Comparison of ENCODE assay signal across 11 mouse cellular contexts in genomic region chr5:149908376-149909078, GRCm38 (mm10).
A peak's percentile ranks its signal among the peaks of the same experiment; 100 is the strongest.
DNase-seq lines count a peak whose midpoint lies in the region; ATAC-seq and TF ChIP-seq lines count a peak whose summit lies in the region.
"Had no signal": no experiment of that assay in that cellular context is flagged by ENCODE, and none has a peak within 500 bp of the region (broad histone marks: within the 10 kb centered on the region; RNA-seq: fewer than 3 reads in every experiment).

No protein-coding gene starts in this region.

- no peaks in the 10 kb centered on the region for H3K27me3 ChIP-seq in lung, embryonic 14.5 days (ENCODE audit: insufficient read depth, low read length)
- no peaks in the 10 kb centered on the region for H3K27me3 ChIP-seq in heart, embryonic 15.5 days
- no peaks in the 10 kb centered on the region for H3K27me3 ChIP-seq in limb, embryonic 10.5 days (ENCODE audit: low read depth, poor library complexity, severe bottlenecking)
- H3K27me3 ChIP-seq in thymus, adult 2 months (ENCODE audit: control insufficient read depth, insufficient read depth, low read length), result no peaks in the 10 kb centered on the region
- H3K27me3 ChIP-seq: embryonic facial prominence, embryonic 13.5 days had no signal

- ATAC-seq in lung, embryonic 14.5 days (ENCODE audit: insufficient read depth), result no peak
- ATAC-seq in granulocyte monocyte progenitor cell, adult 5-6 weeks (replicated peaks; ENCODE audit: poor library complexity, severe bottlenecking), result peak; percentile 74
- ATAC-seq in heart, embryonic 15.5 days (replicated peaks; ENCODE audit: insufficient number of reproducible peaks, insufficient read depth, low FRiP score, low read depth), result no peak
- ATAC-seq: hindbrain, embryonic 16.5 days had no signal

- DNase-seq in lung, embryonic 14.5 days, result peak; percentile 52
- DNase-seq in lung, postnatal 14 days, result no peak
- DNase-seq in limb, embryonic 10.5 days (ENCODE audit: low spot score), result no peak
- DNase-seq in urinary bladder, postnatal 10 days (ENCODE audit: low spot score), result no peak
- DNase-seq in layer of hippocampus, adult 8-10 months (ENCODE audit: low spot score in 2 of 2), result no peak
- no peak for DNase-seq in thymus, adult 2 months
- DNase-seq: thymus, postnatal 4 days had no signal

- no peak overlapping the region for H3K4me3 ChIP-seq in lung, embryonic 14.5 days (ENCODE audit: low read depth, low read length)
- H3K4me3 ChIP-seq in heart, embryonic 15.5 days, result no peak overlapping the region
- no peak overlapping the region for H3K4me3 ChIP-seq in limb, embryonic 10.5 days
- no peak overlapping the region for H3K4me3 ChIP-seq in thymus, adult 2 months (ENCODE audit: control insufficient read depth, insufficient read depth, low read length)
- H3K4me3 ChIP-seq: embryonic facial prominence, embryonic 13.5 days had no signal

- H3K36me3 ChIP-seq in lung, embryonic 14.5 days (ENCODE audit: insufficient read depth), result no peaks in the 10 kb centered on the region
- H3K36me3 ChIP-seq in heart, embryonic 15.5 days, result no peaks in the 10 kb centered on the region
- H3K36me3 ChIP-seq in limb, embryonic 10.5 days, result no peaks in the 10 kb centered on the region
- no peaks in the 10 kb centered on the region for H3K36me3 ChIP-seq in thymus, adult 2 months (ENCODE audit: control insufficient read depth, insufficient read depth, low read length)
- H3K36me3 ChIP-seq: embryonic facial prominence, embryonic 13.5 days had no signal

- no peak for TF ChIP-seq POLR2A in thymus, adult 2 months (IDR thresholded peaks at IDR 0.05; ENCODE audit: control insufficient read depth, extremely low read depth, insufficient read depth, low read length, poor library complexity)

- WGBS in lung, embryonic 14.5 days, result 48% methylated on average over 4 of the region's 4 CpGs
- WGBS in heart, embryonic 15.5 days, result 37% methylated on average over 4 of the region's 4 CpGs
- 83% methylated on average over 4 of the region's 4 CpGs for WGBS in limb, embryonic 10.5 days
- WGBS in thymus, adult 2 months, result 33% methylated on average over 4 of the region's 4 CpGs

- no peaks in the 10 kb centered on the region for H3K9me3 ChIP-seq in lung, embryonic 14.5 days (ENCODE audit: low read depth, low read length)
- H3K9me3 ChIP-seq in heart, embryonic 15.5 days (replicated peaks), result no peaks in the 10 kb centered on the region
- H3K9me3 ChIP-seq in limb, embryonic 10.5 days (replicated peaks), result no peaks in the 10 kb centered on the region
- H3K9me3 ChIP-seq: embryonic facial prominence, embryonic 13.5 days had no signal

- no peak overlapping the region for H3K9ac ChIP-seq in lung, embryonic 14.5 days
- H3K9ac ChIP-seq in heart, embryonic 15.5 days, result no peak overlapping the region
- H3K9ac ChIP-seq: embryonic facial prominence, embryonic 13.5 days had no signal

- no peak for TF ChIP-seq CTCF in lung, embryonic 14.5 days (IDR thresholded peaks at IDR 0.05; ENCODE audit: low read depth)
- no peak for TF ChIP-seq CTCF in thymus, adult 2 months (IDR thresholded peaks at IDR 0.05; ENCODE audit: borderline replicate concordance, control insufficient read depth, extremely low read depth, insufficient read depth, low read length, poor library complexity)

- no peak overlapping the region for H3K27ac ChIP-seq in lung, embryonic 14.5 days (ENCODE audit: low read depth)
- H3K27ac ChIP-seq in heart, embryonic 15.5 days, result peak overlapping the region; percentile 56
- H3K27ac ChIP-seq in limb, embryonic 10.5 days, result 0 out of 2 replicates have a peak overlapping the region, but pooled peaks have one; percentile 31
- H3K27ac ChIP-seq in thymus, adult 2 months (ENCODE audit: control insufficient read depth, insufficient read depth, low read length), result no peak overlapping the region
- H3K27ac ChIP-seq: embryonic facial prominence, embryonic 13.5 days had no signal

- no peaks in the 10 kb centered on the region for H3K4me1 ChIP-seq in lung, embryonic 14.5 days (ENCODE audit: insufficient read depth)
- H3K4me1 ChIP-seq in heart, embryonic 15.5 days (replicated peaks), result peaks cover 14% of the 10 kb centered on the region
- H3K4me1 ChIP-seq in limb, embryonic 10.5 days, result peaks cover 23% of the 10 kb centered on the region
- no peaks in the 10 kb centered on the region for H3K4me1 ChIP-seq in thymus, adult 2 months (replicated peaks; ENCODE audit: control insufficient read depth, insufficient read depth, low read length)

- H3K4me2 ChIP-seq in lung, embryonic 14.5 days, result no peak overlapping the region
- no peak overlapping the region; the same call in 1 of the 2 replicates for H3K4me2 ChIP-seq in heart, embryonic 15.5 days
- H3K4me2 ChIP-seq: embryonic facial prominence, embryonic 13.5 days had no signal

Comparison
In these comparisons a context has a peak if more than half of its experiments do, and no peak if none do; other contexts are left out.
1. H3K27ac ChIP-seq: peak in heart, embryonic 15.5 days (single experiment) and limb, embryonic 10.5 days (single experiment); none in lung, embryonic 14.5 days (single experiment) and thymus, adult 2 months (single experiment).